Mouse (Mus musculus) limb, embryonic 12.5 days (tissue): ENCODE measurements around the gene Trim6. TPM values are rescaled to one million over a fixed set of nuclear protein-coding genes. Genes with fewer than 3 reads are reported as not detected.

Experiments
- ATAC-seq: fragments of 200-750 bp; cut with Nextera tagmentation; 2 replicates; pipeline ENCODE4 v1.8.0; 2017; ENCODE audit warnings: low read depth, moderate TSS enrichment; ENCODE audit not compliant: insufficient number of reproducible peaks, insufficient read depth, low FRiP score, low TSS enrichment
- H3K27ac ChIP-seq: fragments of 300-500 bp; sonication (generic); 2 replicates; pipeline ENCODE4 v1.5.1; 2016; ENCODE audit warnings: mild to moderate bottlenecking, moderate library complexity
- H3K27me3 ChIP-seq: fragments of 300-500 bp; sonication (generic); 2 replicates; pipeline ENCODE4 v1.6.1; 2016; ENCODE audit warnings: mild to moderate bottlenecking, moderate library complexity
- H3K36me3 ChIP-seq: fragments of 300-500 bp; sonication (generic); 2 replicates; pipeline ENCODE4 v1.6.1; 2016; ENCODE audit warnings: mild to moderate bottlenecking, moderate library complexity
- H3K4me1 ChIP-seq: fragments of 300-500 bp; sonication (generic); replicated peaks from 2 replicates; pipeline ENCODE4 v1.6.1; 2016
- H3K4me2 ChIP-seq: fragments of 300-500 bp; sonication (generic); 2 replicates; pipeline ENCODE4 v1.6.1; 2016; ENCODE audit warnings: mild to moderate bottlenecking, moderate library complexity
- H3K4me3 ChIP-seq: fragments of 300-500 bp; sonication (generic); replicated peaks from 2 replicates; pipeline ENCODE4 v1.5.1; 2016; ENCODE audit warnings: mild to moderate bottlenecking
- H3K9ac ChIP-seq: fragments of 300-500 bp; sonication (generic); replicated peaks from 2 replicates; pipeline ENCODE4 v1.6.1; 2016; ENCODE audit warnings: mild to moderate bottlenecking, moderate library complexity
- H3K9me3 ChIP-seq: fragments of 300-500 bp; sonication (generic); 2 replicates; pipeline ENCODE4 v1.6.1; 2016; ENCODE audit warnings: mild to moderate bottlenecking, moderate library complexity
- WGBS: fragments of 180-500 bp; shearing (Covaris S2); methylation state at CpG from one replicate; pipeline ENCODE4 v1.1.7; 2016; 5-methylcytosine and 5-hydroxymethylcytosine counted together
- polyA plus RNA-seq: library from polyadenylated mRNA; unstranded; fragments of >200 nt; fragmentation: Nextera tagmentation; extraction: Ambion mirVana; gene quantifications from 2 replicates; pipeline ENCODE4 v1.2.1, GENCODE M21; 2016

Trim6 gene
- 2.2 and 2.8 TPM in 2 replicates for polyA plus RNA-seq

GRCm38 (mm10) chr7:104218701-104219569 lies at the start of gene Trim6:
Gene Trim6, plus strand, starts transcription at chr7:104218793.
- Histone ChIP-seq H3K36me3 (no peaks in the 10 kb centered on the region), H3K27ac (no peak within 1 kb of the TSS), H3K9ac (peak within 1 kb of the TSS; percentile 44), H3K4me3 (peak within 1 kb of the TSS; percentile 41), H3K9me3 (no peaks in the 10 kb centered on the region), H3K27me3 (no peaks in the 10 kb centered on the region), H3K4me2 (peak within 1 kb of the TSS; percentile 60), H3K4me1 (peaks cover 6% of the 10 kb centered on the region; the same call in 1 of the 2 replicates)
- peak; percentile 75; the same call in 1 of the 2 replicates for ATAC-seq
- 1% methylated on average over 37 of the region's 37 CpGs for WGBS

- WGBS, result 69% methylated on average over 6 of the region's 6 CpGs
- Histone ChIP-seq H3K36me3 (no peaks in the 10 kb centered on the region), H3K9me3 (no peaks in the 10 kb centered on the region), H3K27me3 (no peaks in the 10 kb centered on the region), H3K4me3 (no peak overlapping the region), H3K4me2 (no peak overlapping the region), H3K4me1 (no peaks in the 10 kb centered on the region), H3K9ac (no peak overlapping the region), H3K27ac (no peak overlapping the region)
- no peak for ATAC-seq
Observed at GRCm38 (mm10) chr7:104169634-104170204, 48.9 kb upstream of the Trim6 start.

- H3K4me1 ChIP-seq, result no peaks in the 10 kb centered on the region
- no peak for ATAC-seq
- no peaks in the 10 kb centered on the region for H3K36me3 ChIP-seq
- WGBS, result 88% methylated on average over 1 of the region's 1 CpGs
- H3K9me3 ChIP-seq, result no peaks in the 10 kb centered on the region
- no peak overlapping the region for H3K27ac ChIP-seq
- no peak overlapping the region for H3K9ac ChIP-seq
- H3K4me2 ChIP-seq, result no peak overlapping the region
- H3K4me3 ChIP-seq, result no peak overlapping the region
- no peaks in the 10 kb centered on the region for H3K27me3 ChIP-seq
Observed at GRCm38 (mm10) chr7:104175085-104175484, 43.5 kb upstream of the Trim6 start.

GRCm38 (mm10) chr7:104178422-104179054 lies 40.1 kb upstream of the Trim6 start:
- no peaks in the 10 kb centered on the region for H3K36me3 ChIP-seq
- no peak overlapping the region for H3K27ac ChIP-seq
- no peak for ATAC-seq
- WGBS, result 73% methylated on average over 5 of the region's 5 CpGs
- no peaks in the 10 kb centered on the region for H3K9me3 ChIP-seq
- no peaks in the 10 kb centered on the region for H3K4me1 ChIP-seq
- H3K9ac ChIP-seq, result no peak overlapping the region
- H3K4me2 ChIP-seq, result no peak overlapping the region
- H3K27me3 ChIP-seq, result no peaks in the 10 kb centered on the region
- H3K4me3 ChIP-seq, result no peak overlapping the region

- H3K9ac ChIP-seq, result no peak overlapping the region
- no peaks in the 10 kb centered on the region for H3K27me3 ChIP-seq
- no peak overlapping the region for H3K27ac ChIP-seq
- no peak overlapping the region for H3K4me2 ChIP-seq
- ATAC-seq, result no peak
- 95% methylated on average over 1 of the region's 1 CpGs for WGBS
- no peaks in the 10 kb centered on the region for H3K4me1 ChIP-seq
- H3K9me3 ChIP-seq, result no peaks in the 10 kb centered on the region
- H3K4me3 ChIP-seq, result no peak overlapping the region
- H3K36me3 ChIP-seq, result no peaks in the 10 kb centered on the region
Observed at GRCm38 (mm10) chr7:104179074-104179473, 39.5 kb upstream of the Trim6 start.

- Histone ChIP-seq H3K4me3 (no peak within 1 kb of the TSS), H3K9ac (no peak within 1 kb of the TSS), H3K4me2 (no peak within 1 kb of the TSS), H3K27ac (no peak within 1 kb of the TSS), H3K36me3 (no peaks in the 10 kb centered on the region), H3K27me3 (no peaks in the 10 kb centered on the region), H3K9me3 (no peaks in the 10 kb centered on the region), H3K4me1 (no peaks in the 10 kb centered on the region)
- WGBS, result 97% methylated on average over 2 of the region's 2 CpGs
- ATAC-seq, result no peak
Observed at GRCm38 (mm10) chr7:104183292-104183691, 35.3 kb upstream of the Trim6 start, which contains the start of gene Olfr648. Gene Olfr648, minus strand, starts transcription at chr7:104183392.

GRCm38 (mm10) chr7:104191275-104191674 lies 27.3 kb upstream of the Trim6 start:
- Histone ChIP-seq H3K9me3 (no peaks in the 10 kb centered on the region), H3K4me1 (no peaks in the 10 kb centered on the region), H3K4me2 (no peak overlapping the region), H3K27ac (no peak overlapping the region), H3K36me3 (no peaks in the 10 kb centered on the region), H3K4me3 (no peak overlapping the region), H3K27me3 (no peaks in the 10 kb centered on the region), H3K9ac (no peak overlapping the region)
- no peak for ATAC-seq
- WGBS, result 60% methylated on average over 9 of the region's 9 CpGs

- H3K4me3 ChIP-seq, result no peak within 1 kb of the TSS
- no peaks in the 10 kb centered on the region for H3K27me3 ChIP-seq
- H3K36me3 ChIP-seq, result no peaks in the 10 kb centered on the region
- no peaks in the 10 kb centered on the region for H3K9me3 ChIP-seq
- no peak within 1 kb of the TSS for H3K9ac ChIP-seq
- H3K4me1 ChIP-seq, result no peaks in the 10 kb centered on the region
- no peak within 1 kb of the TSS for H3K4me2 ChIP-seq
- no peak for ATAC-seq
- 85% methylated on average over 6 of the region's 6 CpGs for WGBS
- no peak within 1 kb of the TSS for H3K27ac ChIP-seq
Observed at GRCm38 (mm10) chr7:104195885-104196284, 22.7 kb upstream of the Trim6 start, which contains the start of gene Olfr649. Gene Olfr649, minus strand, starts transcription at chr7:104195985.

GRCm38 (mm10) chr7:104199822-104200221 lies 18.8 kb upstream of the Trim6 start:
- Histone ChIP-seq H3K27me3 (no peaks in the 10 kb centered on the region), H3K4me1 (no peaks in the 10 kb centered on the region), H3K36me3 (no peaks in the 10 kb centered on the region), H3K9ac (no peak overlapping the region), H3K4me2 (no peak overlapping the region), H3K4me3 (no peak overlapping the region), H3K9me3 (no peaks in the 10 kb centered on the region), H3K27ac (no peak overlapping the region)
- no peak for ATAC-seq
- 5% methylated on average over 5 of the region's 5 CpGs for WGBS

GRCm38 (mm10) chr7:104206197-104206596 lies 12.4 kb upstream of the Trim6 start:
- Histone ChIP-seq H3K27ac (no peak overlapping the region), H3K27me3 (no peaks in the 10 kb centered on the region), H3K9me3 (no peaks in the 10 kb centered on the region), H3K4me2 (no peak overlapping the region), H3K4me1 (no peaks in the 10 kb centered on the region), H3K4me3 (no peak overlapping the region), H3K36me3 (no peaks in the 10 kb centered on the region), H3K9ac (no peak overlapping the region)
- no peak for ATAC-seq
- 94% methylated on average over 7 of the region's 7 CpGs for WGBS

GRCm38 (mm10) chr7:104216011-104216535 lies 2.5 kb upstream of the Trim6 start:
- Histone ChIP-seq H3K4me1 (peaks cover 6% of the 10 kb centered on the region; the same call in 1 of the 2 replicates), H3K36me3 (no peaks in the 10 kb centered on the region), H3K27me3 (no peaks in the 10 kb centered on the region), H3K9ac (no peak overlapping the region), H3K4me2 (no peak overlapping the region), H3K4me3 (no peak overlapping the region), H3K27ac (no peak overlapping the region), H3K9me3 (no peaks in the 10 kb centered on the region)
- WGBS, result 54% methylated on average over 1 of the region's 1 CpGs
- no peak for ATAC-seq
